Mouse (Mus musculus) hindbrain, embryonic 11.5 days (tissue): ENCODE measurements around the gene Det1. TPM values are rescaled to one million over a fixed set of nuclear protein-coding genes. Genes with fewer than 3 reads are reported as not detected.

ENCODE experiments used
- ATAC-seq: fragments of 200-750 bp; cut with Nextera tagmentation; 2 replicates; pipeline ENCODE4 v1.8.0; 2017; ENCODE audit warnings: mild to moderate bottlenecking, moderate TSS enrichment, moderate library complexity; ENCODE audit not compliant: low FRiP score
- DNase-seq: peaks from one replicate; pipeline ENCODE4 v3.0.0-alpha.2; 2015; ENCODE audit warnings: low spot score
- H3K27ac ChIP-seq: fragments of 300-500 bp; sonication (generic); 2 replicates; pipeline ENCODE4 v1.5.1; 2014; ENCODE audit warnings: mild to moderate bottlenecking, low read depth, low read length
- H3K27me3 ChIP-seq: fragments of 300-500 bp; sonication (generic); 2 replicates; pipeline ENCODE4 v1.6.1; 2014; ENCODE audit warnings: mild to moderate bottlenecking, low read length, moderate library complexity, mixed read lengths; ENCODE audit not compliant: control insufficient read depth, insufficient read depth
- H3K36me3 ChIP-seq: fragments of 300-500 bp; sonication (generic); 2 replicates; pipeline ENCODE4 v1.6.1; 2014; ENCODE audit warnings: mild to moderate bottlenecking, low read length, moderate library complexity, mixed read lengths; ENCODE audit not compliant: control insufficient read depth, insufficient read depth
- H3K4me1 ChIP-seq: fragments of 300-500 bp; sonication (generic); replicated peaks from 2 replicates; pipeline ENCODE4 v1.6.1; 2014; ENCODE audit warnings: low read length, mixed read lengths; ENCODE audit not compliant: control insufficient read depth, insufficient read depth
- H3K4me2 ChIP-seq: fragments of 300-500 bp; sonication (generic); replicated peaks from 2 replicates; pipeline ENCODE4 v1.6.1; 2014; ENCODE audit warnings: mild to moderate bottlenecking, low read depth, low read length
- H3K4me3 ChIP-seq: fragments of 300-500 bp; sonication (generic); 2 replicates; pipeline ENCODE4 v1.5.1; 2014; ENCODE audit warnings: low read depth, low read length
- H3K9ac ChIP-seq: fragments of 300-500 bp; sonication (generic); 2 replicates; pipeline ENCODE4 v1.6.1; 2014; ENCODE audit warnings: low read depth, low read length
- H3K9me3 ChIP-seq: fragments of 300-500 bp; sonication (generic); 2 replicates; pipeline ENCODE4 v1.6.1; 2016; ENCODE audit warnings: low read length; ENCODE audit not compliant: control insufficient read depth
- WGBS: fragments of 180-500 bp; shearing (Covaris S2); extraction: QIAGEN DNeasy Blood & Tissue Kit; methylation state at CpG from one replicate; pipeline ENCODE4 v1.1.7; 2014; 5-methylcytosine and 5-hydroxymethylcytosine counted together
- polyA plus RNA-seq: library from polyadenylated mRNA; unstranded; fragments of >200 nt; fragmentation: Nextera tagmentation; extraction: Ambion mirVana; gene quantifications from 2 replicates; pipeline ENCODE4 v1.2.1, GENCODE M21; 2014

Det1 gene
- polyA plus RNA-seq, 1 experiment from 2014 or later = 17.8 TPM

GRCm38 (mm10) chr7:78835656-78836055 is 11.4 kb downstream of the Det1 start:
- DNase-seq (no peak), ATAC-seq (no peak)
- H3K4me1 ChIP-seq = no peaks in the 10 kb centered on the region
- WGBS = 89% methylated on average over 4 of the region's 4 CpGs
- no peaks in the 10 kb centered on the region for H3K36me3 ChIP-seq
- H3K9me3 ChIP-seq = no peaks in the 10 kb centered on the region
- no peak overlapping the region for H3K9ac ChIP-seq
- H3K27me3 ChIP-seq = no peaks in the 10 kb centered on the region
- no peak overlapping the region for H3K4me3 ChIP-seq
- no peak overlapping the region for H3K4me2 ChIP-seq
- H3K27ac ChIP-seq = no peak overlapping the region

DNA sequence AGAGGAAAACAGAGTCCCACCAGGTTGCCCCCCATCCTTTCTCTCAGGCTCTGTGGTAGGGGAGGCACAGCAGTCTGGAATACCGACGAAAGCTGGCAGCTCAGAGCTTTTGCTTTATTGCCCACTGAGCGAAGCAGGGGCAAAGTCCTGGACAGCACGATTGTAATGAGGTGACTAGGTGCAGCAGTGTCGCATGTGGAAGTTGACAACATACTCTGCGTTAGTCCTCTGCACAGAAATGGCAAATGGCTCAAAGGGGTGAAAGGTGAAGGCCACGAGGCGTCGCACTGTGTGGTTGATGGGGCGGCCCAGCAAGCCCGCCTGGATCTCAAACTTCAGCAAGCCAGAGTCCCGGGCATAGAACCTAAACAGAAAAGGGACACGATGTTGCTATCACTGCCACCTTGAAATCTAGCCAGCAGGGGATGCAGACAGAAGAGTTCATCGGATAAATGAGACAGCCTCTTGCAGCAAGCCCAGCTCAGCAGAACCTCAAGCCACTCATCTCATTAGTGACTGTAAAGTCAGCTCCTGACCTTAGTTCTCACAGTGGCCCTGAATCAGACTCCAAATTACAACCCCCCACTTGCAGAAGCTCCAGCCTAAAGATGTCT is 19.2 kb downstream of the Det1 start:
- ATAC-seq (no peak), DNase-seq (no peak)
- H3K4me2 ChIP-seq = no peak overlapping the region
- 83% methylated on average over 14 of the region's 14 CpGs for WGBS
- no peaks in the 10 kb centered on the region for H3K36me3 ChIP-seq
- H3K4me3 ChIP-seq = no peak overlapping the region
- H3K4me1 ChIP-seq = peaks cover 2% of the 10 kb centered on the region; the same call in 1 of the 2 replicates
- H3K9me3 ChIP-seq = no peaks in the 10 kb centered on the region
- no peaks in the 10 kb centered on the region for H3K27me3 ChIP-seq
- H3K9ac ChIP-seq = no peak overlapping the region
- peak overlapping the region; percentile 63; the same call in 1 of the 2 replicates for H3K27ac ChIP-seq

DNA sequence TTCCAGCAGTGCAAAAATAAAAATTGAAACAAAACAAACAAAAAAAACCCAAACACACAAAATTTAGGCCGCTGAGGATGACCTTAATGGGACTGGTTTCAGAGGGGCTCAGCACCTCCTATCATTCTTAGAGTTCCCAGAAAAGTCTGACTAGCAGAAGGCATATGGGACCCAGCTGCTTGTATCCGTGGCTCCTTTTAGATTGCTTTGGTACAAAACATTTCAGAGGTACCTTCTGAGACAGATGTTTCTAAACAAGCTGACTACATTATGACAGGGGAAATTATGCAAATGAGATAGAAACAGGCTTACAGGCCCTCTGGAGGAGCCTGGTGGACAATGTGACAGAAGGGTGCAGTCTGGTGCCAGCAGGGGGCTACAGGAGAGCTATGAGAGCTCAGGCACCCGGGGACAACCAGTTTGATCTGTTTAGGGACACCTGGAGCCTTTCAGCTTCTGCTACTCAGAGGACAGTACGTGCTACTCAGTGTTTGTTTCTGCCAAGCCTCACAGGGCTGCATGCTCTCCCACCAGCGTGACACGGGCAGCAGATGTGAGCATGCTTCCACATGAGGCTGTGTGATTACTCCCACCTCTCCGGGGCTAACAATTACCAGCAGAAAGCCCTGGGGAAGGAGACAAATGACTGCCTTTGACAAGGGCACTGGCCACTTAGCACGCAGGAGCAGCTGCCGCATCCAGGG is 20.2 kb downstream of the Det1 start:
- peak overlapping the region; percentile 63 for H3K27ac ChIP-seq
- no peak overlapping the region for H3K4me2 ChIP-seq
- H3K4me1 ChIP-seq = peaks cover 2% of the 10 kb centered on the region; the same call in 1 of the 2 replicates
- H3K9me3 ChIP-seq = no peaks in the 10 kb centered on the region
- 54% methylated on average over 9 of the region's 9 CpGs for WGBS
- no peaks in the 10 kb centered on the region for H3K36me3 ChIP-seq
- no peaks in the 10 kb centered on the region for H3K27me3 ChIP-seq
- no peak overlapping the region for H3K9ac ChIP-seq
- peak; percentile 93 for ATAC-seq
- no peak overlapping the region for H3K4me3 ChIP-seq
- peak; percentile 58 for DNase-seq

DNA sequence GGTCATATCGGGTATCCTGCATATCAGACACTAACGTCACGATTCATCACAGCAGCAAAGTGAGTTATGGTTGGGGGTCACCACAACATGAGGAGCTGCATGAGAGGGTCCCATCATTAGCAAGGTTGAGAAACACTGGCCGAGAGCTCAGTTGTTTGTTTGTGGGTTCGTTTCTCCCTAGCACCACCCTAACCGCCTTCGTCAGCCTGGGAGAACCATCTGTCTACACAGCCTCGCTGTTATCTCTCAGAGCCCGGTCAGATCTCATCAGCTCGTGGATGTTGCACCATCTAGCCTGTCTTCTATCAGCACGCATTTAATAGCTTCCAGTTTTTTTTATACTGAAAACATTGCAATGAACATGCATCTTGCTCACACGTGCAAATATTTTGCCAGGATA is 28.7 kb downstream of the Det1 start:
- ATAC-seq (no peak), DNase-seq (no peak)
- Histone ChIP-seq H3K9me3 (no peaks in the 10 kb centered on the region), H3K4me3 (no peak overlapping the region), H3K36me3 (no peaks in the 10 kb centered on the region), H3K27ac (no peak overlapping the region), H3K27me3 (no peaks in the 10 kb centered on the region), H3K4me1 (no peaks in the 10 kb centered on the region), H3K9ac (no peak overlapping the region), H3K4me2 (no peak overlapping the region)
- 89% methylated on average over 12 of the region's 12 CpGs for WGBS

- H3K4me1 ChIP-seq = no peaks in the 10 kb centered on the region
- H3K9ac ChIP-seq = no peak overlapping the region
- H3K27me3 ChIP-seq = no peaks in the 10 kb centered on the region
- H3K36me3 ChIP-seq = no peaks in the 10 kb centered on the region
- no peak overlapping the region for H3K27ac ChIP-seq
- no peak overlapping the region for H3K4me3 ChIP-seq
- H3K4me2 ChIP-seq = no peak overlapping the region
- H3K9me3 ChIP-seq = no peaks in the 10 kb centered on the region
- no peak for ATAC-seq
- DNase-seq = no peak
These were observed 32.3 kb downstream of the Det1 start for GRCm38 (mm10) chr7:78814766-78815165.

- 91% methylated on average over 6 of the region's 6 CpGs for WGBS
- H3K4me1 ChIP-seq = no peaks in the 10 kb centered on the region
- H3K9ac ChIP-seq = no peak overlapping the region
- no peak for ATAC-seq
- no peak overlapping the region for H3K4me3 ChIP-seq
- DNase-seq = no peak
- no peaks in the 10 kb centered on the region for H3K27me3 ChIP-seq
- H3K9me3 ChIP-seq = no peaks in the 10 kb centered on the region
- H3K36me3 ChIP-seq = no peaks in the 10 kb centered on the region
- no peak overlapping the region for H3K4me2 ChIP-seq
- no peak overlapping the region for H3K27ac ChIP-seq
These were observed 33.3 kb downstream of the Det1 start for GRCm38 (mm10) chr7:78813791-78814190.

GRCm38 (mm10) chr7:78807192-78807591 is 39.9 kb downstream of the Det1 start:
- H3K4me3 ChIP-seq = no peak overlapping the region
- WGBS = 91% methylated on average over 4 of the region's 4 CpGs
- ATAC-seq = no peak
- H3K9ac ChIP-seq = no peak overlapping the region
- no peak for DNase-seq
- H3K27ac ChIP-seq = no peak overlapping the region
- H3K4me1 ChIP-seq = no peaks in the 10 kb centered on the region
- no peaks in the 10 kb centered on the region for H3K36me3 ChIP-seq
- no peaks in the 10 kb centered on the region for H3K27me3 ChIP-seq
- no peak overlapping the region for H3K4me2 ChIP-seq
- H3K9me3 ChIP-seq = no peaks in the 10 kb centered on the region

DNA sequence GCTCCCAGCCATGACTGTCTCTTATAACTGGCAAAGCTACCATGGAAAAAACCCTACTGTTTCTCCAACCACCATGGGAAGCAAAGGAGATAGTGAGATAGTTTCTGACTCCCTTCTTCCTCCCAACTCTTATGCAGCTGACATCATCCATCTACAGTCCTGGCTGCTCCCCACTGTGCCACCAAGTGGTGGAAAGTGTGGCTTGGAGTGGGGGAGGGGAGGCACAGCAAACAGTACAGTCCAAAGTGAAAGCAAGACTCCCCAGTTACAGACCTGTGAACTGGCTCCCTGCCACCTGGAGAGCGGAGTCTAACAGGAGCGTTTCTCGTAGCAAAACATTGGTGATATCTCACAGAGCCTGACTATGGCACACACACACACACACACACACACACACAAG is 43.2 kb downstream of the Det1 start:
- Histone ChIP-seq H3K4me1 (no peaks in the 10 kb centered on the region), H3K36me3 (no peaks in the 10 kb centered on the region), H3K27me3 (no peaks in the 10 kb centered on the region), H3K4me3 (no peak overlapping the region), H3K9ac (no peak overlapping the region), H3K4me2 (no peak overlapping the region), H3K27ac (no peak overlapping the region), H3K9me3 (no peaks in the 10 kb centered on the region)
- WGBS = 82% methylated on average over 3 of the region's 3 CpGs
- DNase-seq (no peak), ATAC-seq (no peak)
